Mouse (Mus musculus): Measurements from ENCODE around the gene Efs.

Efs gene

GRCm38 (mm10) chr14:54874165-54874564 lies 51.8 kb downstream of the Efs start:
- DNase-seq (ENCODE audit: low spot score in 2 of 2), result no peak

GRCm38 (mm10) chr14:54870861-54871260 lies 55.1 kb downstream of the Efs start, which contains the start of gene Homez:
Gene Homez (minus strand): TSS chr14:54870961.
- no peak for DNase-seq (ENCODE audit: low spot score in 2 of 2)

GRCm38 (mm10) chr14:54868026-54868425 lies 57.9 kb downstream of the Efs start:
- no peak for DNase-seq (ENCODE audit: low spot score in 2 of 2)

GRCm38 (mm10) chr14:54866936-54867335 lies 59.0 kb downstream of the Efs start:
- DNase-seq (ENCODE audit: low spot score in 2 of 2), result no peak
